Mouse (Mus musculus): ENCODE data around the gene Cbl.

- TF ChIP-seq POLR2A (IDR thresholded peaks at IDR 0.05; ENCODE audit: low read depth, low read length) (no peak), CTCF (conservative IDR thresholded peaks at IDR 0.05; ENCODE audit: insufficient read depth, insufficient read length, low read depth, low read length) (no peak)
These were observed 98.8 kb downstream of the Cbl start for GRCm38 (mm10) chr9:44134851-44135730.
